Mouse (Mus musculus) cerebellum, adult 2 months (tissue): ENCODE measurements around the gene Sugt1.

Experiments used
- CTCF ChIP-seq: fragments of 200-500 bp; IDR thresholded peaks from 2 replicates; pipeline ENCODE4 v1.5.1; 2011; ENCODE audit warnings: low read depth, mild to moderate bottlenecking, control low read depth, low read length, moderate library complexity, borderline replicate concordance; ENCODE audit not compliant: insufficient read depth
- POLR2A ChIP-seq: fragments of 200-500 bp; IDR thresholded peaks from 2 replicates; pipeline ENCODE4 v1.6.1; 2011; ENCODE audit warnings: low read length, control low read depth, borderline replicate concordance; ENCODE audit not compliant: insufficient read depth

- TF ChIP-seq CTCF (no peak), POLR2A (no peak)
Observed at GRCm38 (mm10) chr14:79583526-79584245, 3.8 kb upstream of the Sugt1 start.
